Mouse (Mus musculus) CH12.LX (cell line): ENCODE results near the gene Srrm3. TPM values are rescaled to one million over a fixed set of nuclear protein-coding genes. Genes with fewer than 3 reads are reported as not detected.

Experiments
- DNase-seq: peaks from one replicate; pipeline ENCODE4 v3.0.0-alpha.2; 2013; ENCODE audit errors: extremely low read depth
- H3K27ac ChIP-seq: 2 replicates; pipeline ENCODE4 v1.5.1; 2012; ENCODE audit warnings: low read depth, mild to moderate bottlenecking, control low read depth, moderate library complexity; ENCODE audit not compliant: insufficient read depth
- H3K27me3 ChIP-seq: replicated peaks from 2 replicates; pipeline ENCODE3; 2012; ENCODE audit warnings: inconsistent platforms
- H3K36me3 ChIP-seq, 2 experiments: replicated peaks in 1 of 2; 2 replicates each; pipeline versions ENCODE3 to v1.6.1; 2012; ENCODE audit warnings: inconsistent platforms in 1 of 2, low read length in 1 of 2, mild to moderate bottlenecking in 1 of 2, mixed read lengths in 1 of 2, moderate library complexity in 1 of 2; ENCODE audit not compliant: control insufficient read depth in 1 of 2, insufficient read depth in 1 of 2
- H3K4me1 ChIP-seq, 2 experiments: 2 replicates each; pipeline ENCODE4 v1.6.1; 2012; ENCODE audit warnings: inconsistent platforms in 1 of 2, moderate library complexity in 1 of 2; ENCODE audit not compliant: insufficient read depth in 2 of 2, control insufficient read depth in 1 of 2
- H3K4me2 ChIP-seq: 2 replicates; pipeline ENCODE4 v1.6.1; 2012; ENCODE audit warnings: low read depth, mild to moderate bottlenecking, control low read depth; ENCODE audit not compliant: poor library complexity, insufficient read depth, severe bottlenecking
- H3K4me3 ChIP-seq, 3 experiments: fragments of 150-350 bp in 1 of 3; sonication (generic) in 1 of 3; replicated peaks in 1 of 3; 2 replicates each; pipeline versions ENCODE3 to v1.5.1; 2011 to 2012; ENCODE audit warnings: low read depth in 2 of 3, low read length in 2 of 3, mild to moderate bottlenecking in 2 of 3, moderate library complexity in 2 of 3, control low read depth in 1 of 3, improper control_type of control experiment in 1 of 3, inconsistent platforms in 1 of 3, mixed read lengths in 1 of 3; ENCODE audit not compliant: poor library complexity in 1 of 3
- H3K79me2 ChIP-seq: replicated peaks from 2 replicates; pipeline ENCODE4 v1.6.1; 2012; ENCODE audit warnings: mild to moderate bottlenecking, moderate library complexity; ENCODE audit not compliant: control insufficient read depth, poor library complexity, insufficient read depth, severe bottlenecking; ENCODE audit errors: extremely low read depth
- H3K9ac ChIP-seq: 2 replicates; pipeline ENCODE4 v1.6.1; 2012; ENCODE audit warnings: low read depth, mild to moderate bottlenecking, control low read depth, moderate library complexity; ENCODE audit not compliant: insufficient read depth
- H3K9me3 ChIP-seq: replicated peaks from 2 replicates; pipeline ENCODE3; 2012; ENCODE audit warnings: low read length, inconsistent platforms, mixed read lengths
- CTCF ChIP-seq, 2 experiments: IDR thresholded peaks in 1 of 2; conservative IDR thresholded peaks in 1 of 2; 2 replicates each; pipeline ENCODE4 v1.5.1; 2011 to 2012; ENCODE audit warnings: low read depth in 2 of 2, low read length in 2 of 2, improper control_type of control experiment in 1 of 2, inconsistent platforms in 1 of 2, mild to moderate bottlenecking in 1 of 2, moderate library complexity in 1 of 2
- E2F4 ChIP-seq: IDR thresholded peaks from 2 replicates; pipeline ENCODE4 v1.6.1; 2011; ENCODE audit warnings: low read depth, low read length, improper control_type of control experiment; ENCODE audit not compliant: insufficient replicate concordance
- ELF1 ChIP-seq: IDR thresholded peaks from 2 replicates; pipeline ENCODE4 v1.6.1; 2014; ENCODE audit warnings: low read depth, mild to moderate bottlenecking, inconsistent platforms, low read length, improper control_type of control experiment
- EP300 ChIP-seq: IDR thresholded peaks from 2 replicates; pipeline ENCODE4 v1.6.1; 2011; ENCODE audit warnings: low read length, improper control_type of control experiment
- ETS1 ChIP-seq: conservative IDR thresholded peaks from 2 replicates; pipeline ENCODE4 v1.6.1; 2012; ENCODE audit warnings: low read depth, mild to moderate bottlenecking, inconsistent platforms, low read length, improper control_type of control experiment, moderate library complexity
- HCFC1 ChIP-seq: IDR thresholded peaks from 2 replicates; pipeline ENCODE4 v1.6.1; 2012; ENCODE audit warnings: low read depth, mild to moderate bottlenecking, inconsistent platforms, low read length, improper control_type of control experiment
- JUN ChIP-seq: IDR thresholded peaks from 2 replicates; pipeline ENCODE4 v1.6.1; 2011; ENCODE audit warnings: low read depth, mild to moderate bottlenecking, low read length, improper control_type of control experiment, moderate library complexity; ENCODE audit not compliant: insufficient read depth
- MAZ ChIP-seq: IDR thresholded peaks from 2 replicates; pipeline ENCODE4 v1.6.1; 2012; ENCODE audit warnings: low read depth, mild to moderate bottlenecking, inconsistent platforms, low read length, improper control_type of control experiment, moderate library complexity
- MEF2A ChIP-seq: IDR thresholded peaks from 2 replicates; pipeline ENCODE4 v1.6.1; 2014; ENCODE audit warnings: low read depth, mild to moderate bottlenecking, inconsistent platforms, low read length, improper control_type of control experiment, borderline replicate concordance
- MYC ChIP-seq: IDR thresholded peaks from 2 replicates; pipeline ENCODE4 v1.6.1; 2011; ENCODE audit warnings: low read depth, mild to moderate bottlenecking, improper control_type of control experiment, low read length
- NRF1 ChIP-seq: IDR thresholded peaks from 2 replicates; pipeline ENCODE4 v1.6.1; 2014; ENCODE audit warnings: low read depth, mild to moderate bottlenecking, inconsistent platforms, low read length, improper control_type of control experiment, moderate library complexity
- POLR2A ChIP-seq: IDR thresholded peaks from 2 replicates; pipeline ENCODE4 v1.6.1; 2011; ENCODE audit warnings: low read depth, mild to moderate bottlenecking, improper control_type of control experiment, low read length
- RAD21 ChIP-seq: IDR thresholded peaks from 2 replicates; pipeline ENCODE4 v1.6.1; 2011; ENCODE audit warnings: low read depth, mild to moderate bottlenecking, low read length, improper control_type of control experiment, moderate library complexity
- RCOR1 ChIP-seq: conservative IDR thresholded peaks from 2 replicates; pipeline ENCODE4 v1.6.1; 2012; ENCODE audit warnings: low read depth, mild to moderate bottlenecking, inconsistent platforms, low read length, improper control_type of control experiment
- TCF12 ChIP-seq: IDR thresholded peaks from 2 replicates; pipeline ENCODE4 v1.6.1; 2014; ENCODE audit warnings: low read depth, mild to moderate bottlenecking, inconsistent platforms, low read length, improper control_type of control experiment
- UBTF ChIP-seq: IDR thresholded peaks from 2 replicates; pipeline ENCODE4 v1.6.1; 2012; ENCODE audit warnings: low read depth, mild to moderate bottlenecking, inconsistent platforms, low read length, improper control_type of control experiment, moderate library complexity
- USF1 ChIP-seq: IDR thresholded peaks from 2 replicates; pipeline ENCODE4 v1.6.1; 2014; ENCODE audit warnings: low read depth, mild to moderate bottlenecking, inconsistent platforms, low read length, improper control_type of control experiment
- USF2 ChIP-seq: conservative IDR thresholded peaks from 2 replicates; pipeline ENCODE4 v1.6.1; 2011; ENCODE audit warnings: low read depth, low read length, improper control_type of control experiment
- ZC3H11A ChIP-seq: IDR thresholded peaks from 2 replicates; pipeline ENCODE4 v1.6.1; 2012; ENCODE audit warnings: low read depth, mild to moderate bottlenecking, inconsistent platforms, low read length, improper control_type of control experiment
- ZKSCAN1 ChIP-seq: IDR thresholded peaks from 2 replicates; pipeline ENCODE4 v1.6.1; 2012; ENCODE audit warnings: low read depth, inconsistent platforms, low read length, improper control_type of control experiment, borderline replicate concordance
- ZNF384 ChIP-seq: IDR thresholded peaks from 2 replicates; pipeline ENCODE4 v1.6.1; 2012; ENCODE audit warnings: low read depth, low read length, improper control_type of control experiment, inconsistent platforms
- dilution Hi-C: fragments of 300-500 bp; cut with MboI; formaldehyde crosslinking; loops from 2 replicates; pipeline ENCODE4 v1.14.3; 2020; ENCODE audit warnings: low sequenced_read_pairs; ENCODE audit not compliant: extremely low pct_unique_long_range_greater_than_20kb, extremely low pct_ligation_motif_present
- in situ Hi-C: fragments of 300-500 bp; cut with MboI; formaldehyde crosslinking; loops from 3 replicates; pipeline ENCODE4 v1.14.3; 2019; ENCODE audit warnings: low sequenced_read_pairs, low pct_ligation_motif_present, low pct_unique_long_range_greater_than_20kb, mixed read lengths
- polyA plus RNA-seq: library from polyadenylated mRNA; unstranded; fragments of >175 nt; gene quantifications from 2 replicates; pipeline ENCODE4 v1.2.1, GENCODE M21; 2012; ENCODE audit warnings: low read depth; ENCODE audit not compliant: insufficient read length
- total RNA-seq, 2 experiments: library from RNA; depleted of rRNA; stranded (reverse); fragments of 300-350 nt in 1 of 2; fragments of >200 nt in 1 of 2; gene quantifications; 2 replicates each; pipeline ENCODE4 v1.2.3; 2012 to 2014

The Srrm3 gene
- total and polyA plus RNA-seq, 3 experiments = not detected

GRCm38 (mm10) chr5:135916051-135916565 lies 109.4 kb downstream of the Srrm3 start:
- in situ Hi-C loops (no loop called here), dilution Hi-C loops (no loop called here)
- Histone ChIP-seq H3K36me3 (peaks cover 72 to 95% of the 10 kb centered on the region in 2 experiments), H3K9ac (no peak overlapping the region), H3K27ac (no peak overlapping the region), H3K27me3 (no peaks in the 10 kb centered on the region), H3K4me3 (no peak overlapping the region), H3K4me2 (no peak overlapping the region), H3K4me1 (peaks cover 6 to 63% of the 10 kb centered on the region in 2 experiments; a peak in 3 of 4 replicates), H3K9me3 (no peaks in the 10 kb centered on the region), H3K79me2 (peaks cover 95% of the 10 kb centered on the region)
- no peak for TF ChIP-seq EP300
- TF ChIP-seq CTCF (conservative IDR thresholded peaks at IDR 0.05 in 1 of 2, IDR thresholded peaks at IDR 0.05 in 1 of 2; ENCODE audit: low read depth in 2 of 2, low read length in 2 of 2) = no peak
- no peak for TF ChIP-seq ZKSCAN1
- TF ChIP-seq MYC = no peak
- no peak for TF ChIP-seq HCFC1
- TF ChIP-seq POLR2A = no peak
- no peak for TF ChIP-seq JUN
- TF ChIP-seq USF2 = no peak
- no peak for TF ChIP-seq ETS1
- no peak for TF ChIP-seq NRF1
- no peak for TF ChIP-seq MEF2A
- DNase-seq = no peak

GRCm38 (mm10) chr5:135916601-135917000 lies 109.9 kb downstream of the Srrm3 start:
- dilution Hi-C loops (no loop called here), in situ Hi-C loops (no loop called here)
- Histone ChIP-seq H3K9me3 (no peaks in the 10 kb centered on the region), H3K4me3 (no peak overlapping the region), H3K27me3 (no peaks in the 10 kb centered on the region), H3K9ac (no peak overlapping the region), H3K4me2 (no peak overlapping the region), H3K4me1 (peaks cover 6 to 64% of the 10 kb centered on the region in 2 experiments; a peak in 3 of 4 replicates), H3K36me3 (peaks cover 71 to 95% of the 10 kb centered on the region in 2 experiments), H3K27ac (no peak overlapping the region), H3K79me2 (peaks cover 96% of the 10 kb centered on the region)
- no peak for DNase-seq
- TF ChIP-seq TCF12 (no peak), ZC3H11A (no peak), E2F4 (no peak), MYC (no peak), POLR2A (no peak), UBTF (no peak), MAZ (no peak), RAD21 (no peak), RCOR1 (no peak), ELF1 (no peak), USF1 (no peak), ZNF384 (no peak)
